Mouse (Mus musculus) C2C12 (cell line): ENCODE results near the gene Nemp1. TPM values are rescaled to one million over a fixed set of nuclear protein-coding genes. Genes with fewer than 3 reads are reported as not detected.
A peak's percentile ranks its signal among the peaks of the same experiment; 100 is the strongest.

Experiments
- H3K27me3 ChIP-seq: one replicate; pipeline ENCODE4 v1.6.1; 2011; ENCODE audit not compliant: control insufficient read depth, insufficient read depth, insufficient read length
- H3K36me3 ChIP-seq: one replicate; pipeline ENCODE4 v1.6.1; 2011; ENCODE audit not compliant: control insufficient read depth, insufficient read depth
- H3K4me3 ChIP-seq: one replicate; pipeline ENCODE4 v1.5.1; 2011; ENCODE audit warnings: mild to moderate bottlenecking, control low read depth; ENCODE audit not compliant: poor library complexity, insufficient read depth, severe bottlenecking
- H3K79me2 ChIP-seq: one replicate; pipeline ENCODE4 v1.6.1; 2011; ENCODE audit not compliant: control insufficient read depth, insufficient read depth
- H3K79me3 ChIP-seq: one replicate; pipeline ENCODE4 v1.6.1; 2011; ENCODE audit warnings: low read depth, control low read depth
- H3ac ChIP-seq: one replicate; pipeline ENCODE3; 2011; ENCODE audit warnings: low read depth; ENCODE audit not compliant: control insufficient read depth, insufficient read length
- CEBPB ChIP-seq: IDR thresholded peaks from one replicate; pipeline ENCODE4 v1.6.1; 2011; ENCODE audit warnings: low read depth, mild to moderate bottlenecking, control low read depth, moderate library complexity
- CTCF ChIP-seq: IDR thresholded peaks from one replicate; pipeline ENCODE4 v1.5.1; 2011; ENCODE audit not compliant: control insufficient read depth, insufficient read depth, insufficient read length
- FOSL1 ChIP-seq: IDR thresholded peaks from one replicate; pipeline ENCODE4 v1.8.0; 2011; ENCODE audit warnings: mild to moderate bottlenecking, low read length; ENCODE audit not compliant: poor library complexity, insufficient read depth, severe bottlenecking
- MAX ChIP-seq: IDR thresholded peaks from one replicate; pipeline ENCODE4 v1.6.1; 2011; ENCODE audit warnings: mild to moderate bottlenecking, control low read depth
- MYOD1 ChIP-seq: IDR thresholded peaks from one replicate; pipeline ENCODE4 v1.6.1; 2011; ENCODE audit warnings: low read depth; ENCODE audit not compliant: control insufficient read depth, insufficient read length
- MYOG ChIP-seq: IDR thresholded peaks from one replicate; pipeline ENCODE4 v1.6.1; 2011; ENCODE audit not compliant: control insufficient read depth, insufficient read length; ENCODE audit errors: extremely low read depth
- USF1 ChIP-seq: IDR thresholded peaks from one replicate; pipeline ENCODE4 v1.6.1; 2011; ENCODE audit warnings: low read depth, mild to moderate bottlenecking, control low read depth, moderate library complexity
- polyA plus RNA-seq: library from polyadenylated mRNA; unstranded; fragments of >200 nt; fragmentation: generic; extraction: Trizol; gene quantifications from one replicate; pipeline ENCODE4 v1.2.1, GENCODE M21; 2012; ENCODE audit warnings: missing spikeins

Gene Nemp1
- polyA plus RNA-seq, 1 experiment: 6.8 TPM

- Histone ChIP-seq H3ac (no peak overlapping the region), H3K36me3 (no peaks in the 10 kb centered on the region), H3K79me2 (peaks cover 28% of the 10 kb centered on the region), H3K4me3 (peak overlapping the region; percentile 21), H3K27me3 (no peaks in the 10 kb centered on the region), H3K79me3 (peaks cover 8% of the 10 kb centered on the region)
- TF ChIP-seq MYOG (no peak), CTCF (peak; percentile 80), MAX (no peak)
Measured at GRCm38 (mm10) chr10:127674794-127675522, 8.3 kb downstream of the Nemp1 start.

GRCm38 (mm10) chr10:127675859-127676398 lies 9.2 kb downstream of the Nemp1 start:
- peak overlapping the region; percentile 21 for H3K4me3 ChIP-seq
- no peak overlapping the region for H3ac ChIP-seq

GRCm38 (mm10) chr10:127676691-127677548 lies 10.2 kb downstream of the Nemp1 start:
- peak overlapping the region; percentile 85 for H3K4me3 ChIP-seq
- no peaks in the 10 kb centered on the region for H3K36me3 ChIP-seq
- no peaks in the 10 kb centered on the region for H3K27me3 ChIP-seq
- H3K79me2 ChIP-seq: peaks cover 42% of the 10 kb centered on the region
- peaks cover 10% of the 10 kb centered on the region for H3K79me3 ChIP-seq
- TF ChIP-seq MYOD1 (no peak), FOSL1 (no peak), MYOG (no peak), MAX (peak; percentile 68)
- peak overlapping the region; percentile 93 for H3ac ChIP-seq

More at GRCm38 (mm10) chr10:127675859-127676398, 9.2 kb downstream of the Nemp1 start:
- H3K27me3 ChIP-seq: no peaks in the 10 kb centered on the region
- peaks cover 8% of the 10 kb centered on the region for H3K79me3 ChIP-seq
- no peak for TF ChIP-seq CTCF
- TF ChIP-seq CEBPB: no peak
- TF ChIP-seq MAX: no peak
- no peak for TF ChIP-seq MYOD1
- no peak for TF ChIP-seq FOSL1
- no peak for TF ChIP-seq USF1
- TF ChIP-seq MYOG: no peak
- H3K79me2 ChIP-seq: peaks cover 34% of the 10 kb centered on the region
- H3K36me3 ChIP-seq: no peaks in the 10 kb centered on the region

- H3K27me3 ChIP-seq: no peaks in the 10 kb centered on the region
- H3ac ChIP-seq: peak overlapping the region; percentile 93
- H3K79me3 ChIP-seq: peaks cover 10% of the 10 kb centered on the region
- H3K4me3 ChIP-seq: peak overlapping the region; percentile 85
- no peaks in the 10 kb centered on the region for H3K36me3 ChIP-seq
- H3K79me2 ChIP-seq: peaks cover 51% of the 10 kb centered on the region
- TF ChIP-seq CTCF: peak; percentile 86
- TF ChIP-seq CEBPB: no peak
- TF ChIP-seq USF1: no peak
- TF ChIP-seq MAX: peak; percentile 70
- TF ChIP-seq FOSL1: no peak
- no peak for TF ChIP-seq MYOG
- TF ChIP-seq MYOD1: no peak
Measured at GRCm38 (mm10) chr10:127677591-127678336, 11.1 kb downstream of the Nemp1 start.

GRCm38 (mm10) chr10:127679208-127679607 lies 12.5 kb downstream of the Nemp1 start:
- Histone ChIP-seq H3K79me2 (peaks cover 64% of the 10 kb centered on the region), H3K4me3 (no peak overlapping the region), H3K27me3 (no peaks in the 10 kb centered on the region), H3ac (no peak overlapping the region), H3K36me3 (no peaks in the 10 kb centered on the region), H3K79me3 (peaks cover 13% of the 10 kb centered on the region)
- TF ChIP-seq CEBPB (no peak), MYOD1 (no peak), MAX (no peak), USF1 (no peak), FOSL1 (no peak), CTCF (no peak), MYOG (no peak)
